Mouse (Mus musculus) bone marrow, adult 2 months (tissue): ENCODE measurements at regions not wholly inside any gene's neighbourhood (a gene's known extent, or its start where the extent isn't known, plus 50 kb on each side); places are given as distances from the start of the nearest gene placed in this dataset.

Source experiments
- CTCF ChIP-seq: fragments of 200-500 bp; IDR thresholded peaks from 2 replicates; pipeline ENCODE4 v1.5.1; 2011; ENCODE audit warnings: low read length, control low read depth; ENCODE audit not compliant: control insufficient read depth, insufficient read depth
- POLR2A ChIP-seq: fragments of 200-500 bp; IDR thresholded peaks from 2 replicates; pipeline ENCODE4 v1.6.1; 2011; ENCODE audit warnings: low read depth, mild to moderate bottlenecking, control low read depth, low read length, borderline replicate concordance; ENCODE audit not compliant: control insufficient read depth

DNA sequence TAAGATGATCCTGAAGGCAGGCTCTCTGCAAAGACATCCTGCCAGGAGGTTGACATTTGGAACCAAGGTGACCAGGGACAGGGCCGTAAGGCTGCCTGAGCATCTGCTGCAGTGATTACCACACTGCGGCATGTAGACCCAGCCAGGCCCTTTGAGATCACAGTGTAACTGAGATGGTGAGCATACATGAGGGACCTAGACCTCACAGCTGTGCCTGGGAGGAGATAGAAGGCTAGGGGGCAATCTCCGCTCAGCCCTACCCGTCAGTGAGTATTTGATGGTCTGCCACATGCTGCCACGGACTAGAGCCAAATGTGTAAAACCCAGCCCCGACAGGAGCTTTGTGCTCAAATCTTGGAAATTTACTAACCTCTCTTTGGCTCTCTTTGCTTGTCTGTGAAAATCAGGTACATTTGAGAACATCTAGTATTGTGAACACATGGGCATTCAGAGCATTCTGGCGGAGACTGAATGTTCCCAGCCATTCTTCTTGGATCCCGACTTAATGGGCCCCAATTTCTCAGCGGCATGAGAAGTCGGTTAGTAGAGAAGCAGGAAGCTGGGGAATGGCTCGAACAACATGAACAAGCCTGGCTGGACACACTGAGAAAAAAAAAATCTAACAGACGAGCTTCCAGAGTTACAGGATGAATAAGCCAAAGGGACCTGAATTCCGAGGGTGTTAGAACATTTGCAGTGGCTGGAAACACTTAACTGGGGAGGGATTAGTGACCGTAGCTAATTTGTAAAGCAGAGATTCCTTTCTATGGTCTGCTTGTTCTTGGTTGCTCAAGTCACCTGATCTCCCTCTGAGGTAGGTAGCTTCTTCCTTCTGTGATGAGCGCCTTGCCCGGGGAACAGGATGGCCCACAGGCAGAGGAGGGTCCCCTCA, 61.8 kb downstream of the Fam43a start:
- TF ChIP-seq CTCF (no peak), POLR2A (no peak)
